Mouse (Mus musculus) liver, adult 2 months (tissue): ENCODE measurements around the gene Dzip1l.

Experiments used
- CTCF ChIP-seq: fragments of 200-500 bp; IDR thresholded peaks from 2 replicates; pipeline ENCODE4 v1.5.1; 2011; ENCODE audit warnings: low read depth, low read length, control low read depth
- POLR2A ChIP-seq: fragments of 200-500 bp; IDR thresholded peaks from 2 replicates; pipeline ENCODE4 v1.6.1; 2011; ENCODE audit warnings: low read length, control low read depth; ENCODE audit not compliant: insufficient read depth; ENCODE audit errors: extremely low read depth

DNA sequence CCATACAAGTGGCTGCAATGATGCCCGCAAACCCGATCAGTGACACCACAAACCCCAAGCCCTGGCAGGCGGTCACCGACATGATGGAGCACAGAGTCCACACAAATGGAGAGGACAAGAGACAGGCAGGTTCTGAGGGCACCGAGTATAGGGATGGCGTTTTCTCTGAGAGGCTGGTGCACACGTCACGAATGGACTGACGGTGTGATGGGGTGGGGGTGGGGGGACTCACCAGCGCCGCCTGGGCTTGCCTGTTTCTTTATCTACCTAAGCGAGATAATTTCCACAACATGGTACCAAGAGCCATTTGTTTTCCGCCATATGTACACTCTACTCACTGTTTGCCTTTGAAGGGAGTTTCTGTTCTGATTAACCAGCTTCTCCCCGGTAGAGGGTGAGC lies 87.8 kb downstream of the Dzip1l start, which contains the start of gene Cldn18:
- TF ChIP-seq CTCF (no peak), POLR2A (no peak)
